Mouse (Mus musculus) kidney, adult 8-10 months (tissue): ENCODE data around the gene Rnf26.
"Not testable (repeated sequence)": the region's sequence is repeated elsewhere in the genome, so short reads cannot be mapped to it uniquely, and the experiment has no call there.

Experiments used
- DNase-seq, 2 experiments: peaks; one replicate each; pipeline ENCODE4 v3.0.0; 2022

Gene Rnf26

GRCm38 (mm10) chr9:44124317-44124716 is 11.0 kb upstream of the Rnf26 start:
- DNase-seq, result no peak

- DNase-seq, result no peak
Observed at GRCm38 (mm10) chr9:44119948-44120465, 6.7 kb upstream of the Rnf26 start.

GRCm38 (mm10) chr9:44119011-44119410 is 5.7 kb upstream of the Rnf26 start:
- DNase-seq, result peak in 1 of 2 experiments; percentile 48

- DNase-seq, result no peak
Observed at GRCm38 (mm10) chr9:44116182-44116581, 2.9 kb upstream of the Rnf26 start.

- no peak for DNase-seq
Observed at GRCm38 (mm10) chr9:44115599-44115998, 2.3 kb upstream of the Rnf26 start.

GRCm38 (mm10) chr9:44114453-44114852 is 1.1 kb upstream of the Rnf26 start:
- DNase-seq, result peak in 1 of 2 experiments; percentile 51

- DNase-seq, result not testable (repeated sequence)
Observed at GRCm38 (mm10) chr9:44111909-44112308, 1.4 kb downstream of the Rnf26 start.

- DNase-seq, result peak in 1 of 2 experiments; percentile 82
Observed at GRCm38 (mm10) chr9:44109360-44110095, 3.8 kb downstream of the Rnf26 start.

GRCm38 (mm10) chr9:44108269-44109055 is 4.9 kb downstream of the Rnf26 start:
- DNase-seq, result no peak

- DNase-seq, result no peak
Observed at GRCm38 (mm10) chr9:44107557-44108179, 5.6 kb downstream of the Rnf26 start.

- DNase-seq, result peak; percentile 71 to 81
Observed at GRCm38 (mm10) chr9:44107110-44107509, 6.2 kb downstream of the Rnf26 start, which contains the start of gene C1qtnf5. Gene C1qtnf5 (plus strand): TSS chr9:44107245.

GRCm38 (mm10) chr9:44106596-44106995 is 6.7 kb downstream of the Rnf26 start:
- no peak for DNase-seq

- no peak for DNase-seq
Observed at GRCm38 (mm10) chr9:44106182-44106581, 7.1 kb downstream of the Rnf26 start.

GRCm38 (mm10) chr9:44105781-44106180 is 7.5 kb downstream of the Rnf26 start:
- no peak for DNase-seq

GRCm38 (mm10) chr9:44104881-44105280 is 8.4 kb downstream of the Rnf26 start:
- no peak for DNase-seq

GRCm38 (mm10) chr9:44101490-44101889 is 11.8 kb downstream of the Rnf26 start, which contains the start of gene Mfrp:
Gene Mfrp (plus strand): TSS chr9:44101729.
- no peak for DNase-seq

GRCm38 (mm10) chr9:44096536-44096935 is 16.8 kb downstream of the Rnf26 start:
- DNase-seq, result peak in 1 of 2 experiments; percentile 59

GRCm38 (mm10) chr9:44095781-44096180 is 17.5 kb downstream of the Rnf26 start:
- no peak for DNase-seq

- no peak for DNase-seq
Observed at GRCm38 (mm10) chr9:44094737-44095136, 18.6 kb downstream of the Rnf26 start.

GRCm38 (mm10) chr9:44093612-44094503 is 19.5 kb downstream of the Rnf26 start:
- peak; percentile 82 for DNase-seq

GRCm38 (mm10) chr9:44088877-44089608 is 24.3 kb downstream of the Rnf26 start:
- no peak for DNase-seq
